Mouse (Mus musculus): ENCODE measurements around the gene Apol7a. TPM values are rescaled to one million over a fixed set of nuclear protein-coding genes. Genes with fewer than 3 reads are reported as not detected.
A peak's percentile ranks its signal among the peaks of the same experiment; 100 is the strongest.

Gene Apol7a
- polyA plus RNA-seq, 1 experiment from 2014 or later = not detected

- Histone ChIP-seq H3K4me3 (no peak overlapping the region), H3K27ac (peak overlapping the region; percentile 61), H3K9me3 (replicated peaks) (no peaks in the 10 kb centered on the region), H3K27me3 (ENCODE audit: low read depth, poor library complexity, severe bottlenecking) (0 out of 2 replicates have a peak, but pooled peaks cover 3% of the 10 kb centered on the region), H3K4me1 (peaks cover 62% of the 10 kb centered on the region), H3K36me3 (no peaks in the 10 kb centered on the region)
- 81% methylated on average over 6 of the region's 6 CpGs for WGBS
- no peak for DNase-seq (ENCODE audit: low spot score)
These were observed 43.9 kb downstream of the Apol7a start for GRCm38 (mm10) chr15:77354848-77355551.

DNA sequence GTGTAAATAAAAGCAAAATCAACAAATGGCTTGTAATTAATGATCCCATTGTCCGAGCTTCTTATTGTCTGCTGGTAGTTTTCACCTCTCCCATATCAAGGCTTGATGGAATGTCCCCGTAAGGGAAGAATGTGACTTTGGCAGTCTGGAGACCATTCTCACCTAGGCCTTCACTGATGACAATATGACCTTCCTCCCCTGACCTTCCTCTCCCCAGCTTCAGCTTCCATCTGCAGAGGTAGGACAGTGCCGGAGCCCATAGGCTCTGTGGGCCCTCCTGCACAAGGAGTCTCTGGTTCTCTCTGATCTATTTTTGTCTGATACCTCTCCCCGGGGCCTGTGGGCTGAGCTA lies 44.4 kb downstream of the Apol7a start:
- H3K4me1 ChIP-seq = peaks cover 57% of the 10 kb centered on the region
- H3K4me3 ChIP-seq = no peak overlapping the region
- DNase-seq (ENCODE audit: low spot score) = no peak
- 63% methylated on average over 4 of the region's 4 CpGs for WGBS
- H3K27me3 ChIP-seq (ENCODE audit: low read depth, poor library complexity, severe bottlenecking) = 0 out of 2 replicates have a peak, but pooled peaks cover 3% of the 10 kb centered on the region
- H3K36me3 ChIP-seq = no peaks in the 10 kb centered on the region
- H3K9me3 ChIP-seq (replicated peaks) = no peaks in the 10 kb centered on the region
- peak overlapping the region; percentile 61 for H3K27ac ChIP-seq

DNA sequence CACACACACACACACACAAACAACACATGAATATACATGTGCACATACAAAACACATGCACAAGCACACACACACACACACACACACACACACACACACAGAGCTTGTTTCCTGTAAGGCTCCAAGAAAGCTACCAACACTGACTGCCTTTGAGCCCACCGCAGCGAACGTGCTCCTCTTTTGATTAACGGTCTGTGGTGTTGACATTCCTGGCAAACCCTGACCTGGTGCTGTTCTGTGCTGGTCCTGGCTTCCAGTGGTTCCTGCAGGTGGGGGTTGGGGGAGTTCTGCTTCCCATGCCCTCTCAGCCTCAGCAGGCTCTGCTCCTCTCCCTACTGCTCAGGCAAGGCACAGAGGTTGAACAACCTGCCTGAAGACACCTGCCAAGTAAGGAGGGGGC lies 45.1 kb downstream of the Apol7a start:
- peaks cover 50% of the 10 kb centered on the region for H3K4me1 ChIP-seq
- no peaks in the 10 kb centered on the region for H3K27me3 ChIP-seq (ENCODE audit: low read depth, poor library complexity, severe bottlenecking)
- no peak for DNase-seq (ENCODE audit: low spot score)
- WGBS = 19% methylated on average over 4 of the region's 4 CpGs
- no peaks in the 10 kb centered on the region for H3K36me3 ChIP-seq
- H3K4me3 ChIP-seq = no peak overlapping the region
- no peaks in the 10 kb centered on the region for H3K9me3 ChIP-seq (replicated peaks)
- peak overlapping the region; percentile 14; the same call in 1 of the 2 replicates for H3K27ac ChIP-seq

- H3K4me3 ChIP-seq = no peak overlapping the region
- no peaks in the 10 kb centered on the region for H3K27me3 ChIP-seq (ENCODE audit: low read depth, poor library complexity, severe bottlenecking)
- H3K9me3 ChIP-seq (replicated peaks) = no peaks in the 10 kb centered on the region
- H3K36me3 ChIP-seq = no peaks in the 10 kb centered on the region
- 58% methylated on average over 7 of the region's 7 CpGs for WGBS
- no peak for DNase-seq (ENCODE audit: low spot score)
- H3K27ac ChIP-seq = 0 out of 2 replicates have a peak overlapping the region, but pooled peaks have one; percentile 14
- peaks cover 41% of the 10 kb centered on the region for H3K4me1 ChIP-seq
These were observed 46.0 kb downstream of the Apol7a start for GRCm38 (mm10) chr15:77352863-77353262.

DNA sequence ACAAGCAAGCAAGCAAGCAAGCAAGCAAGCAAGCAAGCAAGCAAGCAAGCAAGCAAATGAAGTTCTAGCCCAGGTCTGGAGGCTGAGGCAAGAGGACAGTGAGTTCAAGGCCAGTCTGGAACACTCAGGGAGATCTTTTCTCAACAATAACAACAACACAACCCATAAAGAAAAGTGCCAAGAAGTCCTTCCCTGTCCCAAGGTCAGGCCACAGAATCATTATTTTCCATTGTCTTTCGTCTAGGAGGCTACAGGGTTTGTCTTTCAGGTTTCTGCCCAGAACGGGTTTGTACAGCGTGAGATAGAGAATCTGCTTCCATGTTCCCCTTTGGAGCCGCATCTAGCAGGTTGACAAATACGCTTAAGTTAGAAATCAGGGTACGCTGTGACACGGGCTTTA lies 48.8 kb downstream of the Apol7a start:
- no peak for DNase-seq (ENCODE audit: low spot score)
- H3K27ac ChIP-seq = no peak overlapping the region
- H3K9me3 ChIP-seq (replicated peaks) = no peaks in the 10 kb centered on the region
- WGBS = 89% methylated on average over 7 of the region's 7 CpGs
- peaks cover 28% of the 10 kb centered on the region for H3K4me1 ChIP-seq
- no peaks in the 10 kb centered on the region for H3K27me3 ChIP-seq (ENCODE audit: low read depth, poor library complexity, severe bottlenecking)
- H3K4me3 ChIP-seq = no peak overlapping the region
- H3K36me3 ChIP-seq = no peaks in the 10 kb centered on the region

DNA sequence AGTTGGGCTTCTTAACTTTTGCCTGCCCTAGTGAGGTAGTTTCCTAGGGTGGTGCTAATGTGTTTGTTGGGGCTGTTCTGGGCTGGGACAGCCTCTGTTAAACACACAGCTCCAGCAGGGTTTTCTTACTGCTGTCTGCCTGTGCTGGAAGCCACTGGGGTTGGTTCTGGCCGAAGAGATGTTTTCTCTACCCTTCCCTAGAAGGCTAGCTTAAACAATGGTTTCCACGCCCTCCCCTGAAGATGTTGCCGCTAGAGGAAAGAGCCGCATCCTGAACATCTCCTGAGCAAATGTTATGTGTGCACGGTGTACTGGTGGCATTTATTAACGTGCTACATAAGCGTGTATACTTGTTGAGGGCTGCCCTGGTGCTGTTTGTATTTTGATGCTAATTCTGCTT lies 50.8 kb downstream of the Apol7a start:
- WGBS = 87% methylated on average over 7 of the region's 7 CpGs

DNA sequence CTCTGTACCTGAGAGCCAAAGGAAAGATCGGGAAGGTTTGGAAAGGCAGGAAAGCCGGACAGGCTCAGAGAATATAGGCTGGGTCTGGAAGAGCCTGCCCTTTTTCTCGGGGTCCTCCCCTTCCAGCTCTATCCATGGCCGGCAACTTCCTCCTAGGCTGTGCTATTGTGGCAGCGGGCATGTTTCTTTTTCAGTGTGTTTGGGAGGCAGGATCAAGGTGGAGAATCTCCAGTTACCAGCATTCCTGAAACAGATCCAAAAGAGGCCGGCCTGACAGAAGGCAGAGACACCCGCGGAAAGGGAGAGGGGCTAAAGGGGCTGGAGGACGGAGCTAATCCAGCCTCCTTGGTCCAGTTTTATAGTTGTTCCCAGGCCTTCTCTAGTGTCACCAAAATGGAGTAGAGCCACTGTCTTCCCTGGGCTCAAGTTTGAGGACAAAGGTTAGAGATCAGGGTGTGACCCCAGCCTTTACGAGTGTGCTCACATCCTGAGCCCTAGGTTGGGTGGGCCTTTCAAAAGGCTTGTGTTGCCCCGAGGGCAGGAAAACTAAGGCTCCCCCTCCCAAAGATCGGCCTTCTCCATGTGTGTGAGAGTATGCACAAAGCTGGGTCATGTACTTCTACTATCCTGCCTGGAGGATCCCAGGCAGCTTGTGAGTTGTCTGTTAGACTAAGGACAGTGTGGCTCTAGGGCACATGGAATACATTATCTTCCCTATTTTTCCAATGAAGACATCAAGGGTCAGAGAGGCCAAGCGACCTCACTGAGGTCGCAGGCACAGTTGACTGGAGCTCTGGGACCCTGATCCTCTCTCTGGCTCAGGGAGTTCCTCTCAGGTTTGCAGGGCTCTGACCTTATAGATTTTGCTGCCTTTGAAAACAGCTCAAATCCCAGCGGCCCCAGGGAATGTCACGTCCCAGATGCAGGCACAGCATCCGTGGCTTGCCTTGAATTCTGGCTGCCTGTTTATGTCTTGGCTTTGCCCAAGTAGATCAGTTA lies 54.5 kb downstream of the Apol7a start:
- H3K27me3 ChIP-seq (ENCODE audit: low read depth, poor library complexity, severe bottlenecking) = no peaks in the 10 kb centered on the region
- peaks cover 36% of the 10 kb centered on the region for H3K4me1 ChIP-seq
- no peaks in the 10 kb centered on the region for H3K36me3 ChIP-seq
- peak overlapping the region; percentile 88 for H3K27ac ChIP-seq
- peak overlapping the region; percentile 39; the same call in 1 of the 2 replicates for H3K4me3 ChIP-seq
- WGBS = 24% methylated on average over 17 of the region's 17 CpGs
- no peak for DNase-seq (ENCODE audit: low spot score)
- H3K9me3 ChIP-seq (replicated peaks) = no peaks in the 10 kb centered on the region

More for the DNA sequence above, 50.8 kb downstream of the Apol7a start:
- Histone ChIP-seq H3K9me3 (replicated peaks) (no peaks in the 10 kb centered on the region), H3K27ac (no peak overlapping the region), H3K4me3 (no peak overlapping the region), H3K27me3 (ENCODE audit: low read depth, poor library complexity, severe bottlenecking) (no peaks in the 10 kb centered on the region), H3K4me1 (peaks cover 28% of the 10 kb centered on the region), H3K36me3 (no peaks in the 10 kb centered on the region)
- no peak for DNase-seq (ENCODE audit: low spot score)

GRCm38 (mm10) chr15:77343527-77344091 lies 55.3 kb downstream of the Apol7a start:
- peak overlapping the region; percentile 88 for H3K27ac ChIP-seq
- peak; percentile 96 for DNase-seq (ENCODE audit: low spot score)
- H3K27me3 ChIP-seq (ENCODE audit: low read depth, poor library complexity, severe bottlenecking) = no peaks in the 10 kb centered on the region
- H3K4me3 ChIP-seq = peak overlapping the region; percentile 39
- no peaks in the 10 kb centered on the region for H3K36me3 ChIP-seq
- peaks cover 40% of the 10 kb centered on the region for H3K4me1 ChIP-seq
- H3K9me3 ChIP-seq (replicated peaks) = 0 out of 2 replicates have a peak, but pooled peaks cover 3% of the 10 kb centered on the region
- WGBS = 4% methylated on average over 13 of the region's 13 CpGs

GRCm38 (mm10) chr15:77342962-77343526 lies 55.9 kb downstream of the Apol7a start:
- no peak for DNase-seq (ENCODE audit: low spot score)
- Histone ChIP-seq H3K27ac (peak overlapping the region; percentile 88), H3K9me3 (replicated peaks) (0 out of 2 replicates have a peak, but pooled peaks cover 3% of the 10 kb centered on the region), H3K36me3 (no peaks in the 10 kb centered on the region), H3K4me1 (peaks cover 45% of the 10 kb centered on the region), H3K27me3 (ENCODE audit: low read depth, poor library complexity, severe bottlenecking) (no peaks in the 10 kb centered on the region), H3K4me3 (peak overlapping the region; percentile 39)
- WGBS = 39% methylated on average over 18 of the region's 18 CpGs

DNA sequence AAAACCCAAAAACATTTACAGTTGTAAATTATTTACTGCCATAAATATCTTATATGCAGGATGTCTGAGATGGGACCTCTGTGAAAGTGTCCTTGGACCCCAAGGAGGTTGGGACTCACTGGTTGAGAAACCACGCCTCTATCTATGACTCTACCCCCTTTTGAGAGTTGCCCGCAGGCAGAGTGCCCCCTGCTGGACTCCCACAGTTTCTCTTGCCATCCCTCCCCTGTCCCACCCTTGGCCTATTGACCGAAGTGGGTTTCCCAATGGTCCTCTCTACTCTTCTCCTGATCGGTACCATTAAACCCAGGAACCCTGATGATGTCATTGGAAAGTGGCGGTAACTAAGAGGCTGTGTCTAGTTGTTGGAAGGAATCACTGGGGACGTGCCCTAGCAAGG lies 56.9 kb downstream of the Apol7a start:
- peaks cover 55% of the 10 kb centered on the region for H3K4me1 ChIP-seq
- peak overlapping the region; percentile 88 for H3K27ac ChIP-seq
- 85% methylated on average over 6 of the region's 6 CpGs for WGBS
- no peak for DNase-seq (ENCODE audit: low spot score)
- H3K36me3 ChIP-seq = no peaks in the 10 kb centered on the region
- no peaks in the 10 kb centered on the region for H3K27me3 ChIP-seq (ENCODE audit: low read depth, poor library complexity, severe bottlenecking)
- no peak overlapping the region for H3K4me3 ChIP-seq
- 0 out of 2 replicates have a peak, but pooled peaks cover 3% of the 10 kb centered on the region for H3K9me3 ChIP-seq (replicated peaks)

- H3K4me1 ChIP-seq = peaks cover 66% of the 10 kb centered on the region
- DNase-seq (ENCODE audit: low spot score) = no peak
- H3K27ac ChIP-seq = no peak overlapping the region
- H3K4me3 ChIP-seq = no peak overlapping the region
- no peaks in the 10 kb centered on the region for H3K27me3 ChIP-seq (ENCODE audit: low read depth, poor library complexity, severe bottlenecking)
- H3K9me3 ChIP-seq (replicated peaks) = 0 out of 2 replicates have a peak, but pooled peaks cover 3% of the 10 kb centered on the region
- no peaks in the 10 kb centered on the region for H3K36me3 ChIP-seq
These were observed 58.3 kb downstream of the Apol7a start for GRCm38 (mm10) chr15:77340581-77340980.

GRCm38 (mm10) chr15:77338924-77339429 lies 59.9 kb downstream of the Apol7a start:
- Histone ChIP-seq H3K9me3 (replicated peaks) (0 out of 2 replicates have a peak, but pooled peaks cover 3% of the 10 kb centered on the region), H3K27me3 (ENCODE audit: low read depth, poor library complexity, severe bottlenecking) (no peaks in the 10 kb centered on the region), H3K36me3 (no peaks in the 10 kb centered on the region), H3K4me3 (no peak overlapping the region), H3K4me1 (peaks cover 55% of the 10 kb centered on the region), H3K27ac (0 out of 2 replicates have a peak overlapping the region, but pooled peaks have one; percentile 53)
- WGBS = 54% methylated on average over 8 of the region's 8 CpGs
- no peak for DNase-seq (ENCODE audit: low spot score)

Data from limb, embryonic 10.5 days (tissue).